Mouse (Mus musculus): Measurements from ENCODE around the gene B230219D22Rik.

- TF ChIP-seq CTCF (IDR thresholded peaks at IDR 0.05; ENCODE audit: low read depth) (peak; percentile 17; the same call in 1 of the 2 replicates), EP300 (IDR thresholded peaks at IDR 0.05; ENCODE audit: low read depth) (no peak)
These were observed 48.4 kb upstream of the B230219D22Rik start for GRCm38 (mm10) chr13:55644525-55644924.

All from heart, postnatal 0 days (tissue).